Mouse (Mus musculus): Measurements from ENCODE around the gene Snx15. TPM values are rescaled to one million over a fixed set of nuclear protein-coding genes. Genes with fewer than 3 reads are reported as not detected.

Gene Snx15
- total RNA-seq, 1 experiment from 2014 or later, result 21.7 TPM

- DNase-seq, result no peak
Observed at GRCm38 (mm10) chr19:6070571-6071250, 57.4 kb downstream of the Snx15 start.

GRCm38 (mm10) chr19:6069851-6070250 lies 58.3 kb downstream of the Snx15 start:
- DNase-seq, result no peak

Other genes with a start within 250 kb of the Snx15 start
- gene Tigd3, start 234.2 kb downstream of the Snx15 start, total RNA-seq (2021), result 1.4 and 1.7 TPM in 2 replicates
- gene Dpf2, start 215.3 kb downstream of the Snx15 start, total RNA-seq (2021), result 118 and 119 TPM in 2 replicates
- 9.6 and 9.7 TPM in 2 replicates for gene Cdc42ep2, start 203.5 kb downstream of the Snx15 start, total RNA-seq (2021)
- gene Pola2, start 164.1 kb downstream of the Snx15 start, total RNA-seq (2021), result 24.6 and 28.4 TPM in 2 replicates
- not detected in 2 replicates for gene Slc22a20, start 142.2 kb downstream of the Snx15 start, total RNA-seq (2021)
- 28.5 and 41.5 TPM in 2 replicates for gene Capn1, start 112.4 kb downstream of the Snx15 start, total RNA-seq (2021)
- 53.2 and 54.8 TPM in 2 replicates for gene Syvn1, start 81.7 kb downstream of the Snx15 start, total RNA-seq (2021)
- 59.7 and 68.2 TPM in 2 replicates for gene Mrpl49, start 70.5 kb downstream of the Snx15 start, total RNA-seq (2021)
- 956 and 1,133 TPM in 2 replicates for gene Fau, start 70.5 kb downstream of the Snx15 start, total RNA-seq (2021)
- gene Znhit2, start 67.1 kb downstream of the Snx15 start, total RNA-seq (2021), result 24.9 and 25.3 TPM in 2 replicates
- 9.5 and 19.3 TPM in 2 replicates for gene Tm7sf2, start 59.9 kb downstream of the Snx15 start, total RNA-seq (2021)
- 44.9 and 47.9 TPM in 2 replicates for gene Vps51, start 51.1 kb downstream of the Snx15 start, total RNA-seq (2021)
- not detected in 2 replicates for gene Tmem262, start 48.3 kb downstream of the Snx15 start, total RNA-seq (2021)
- gene Gm28374, start 46.0 kb downstream of the Snx15 start, total RNA-seq (2021), result not detected in 2 replicates
- gene Zfpl1, start 43.3 kb downstream of the Snx15 start, total RNA-seq (2021), result 31.0 and 33.5 TPM in 2 replicates
- gene Cdca5, start 43.3 kb downstream of the Snx15 start, total RNA-seq (2021), result 5.5 and 5.7 TPM in 2 replicates
- gene AC131692.1, start 33.9 kb downstream of the Snx15 start, total RNA-seq (2021), result 0.56 and 0.60 TPM in 2 replicates
- 0.33 TPM in 1 of 2 replicates, not detected in the other for gene Naaladl1, start 22.5 kb downstream of the Snx15 start, total RNA-seq (2021)
- 12.9 and 15.4 TPM in 2 replicates for gene Sac3d1, start 9.7 kb downstream of the Snx15 start, total RNA-seq (2021)
- gene Batf2, start 12.7 kb upstream of the Snx15 start, total RNA-seq (2021), result 0.52 and 1.5 TPM in 2 replicates
- gene Arl2, start 13.2 kb upstream of the Snx15 start, total RNA-seq (2021), result 61.2 and 61.5 TPM in 2 replicates
- gene Majin, start 56.1 kb upstream of the Snx15 start, total RNA-seq (2021), result 1.0 and 1.2 TPM in 2 replicates
- 19.6 and 20.2 TPM in 2 replicates for gene Gpha2, start 98.1 kb upstream of the Snx15 start, total RNA-seq (2021)
- gene Ppp2r5b, start 107.6 kb upstream of the Snx15 start, total RNA-seq (2021), result 64.8 and 67.0 TPM in 2 replicates
- 27.5 and 30.6 TPM in 2 replicates for gene Atg2a, start 113.4 kb upstream of the Snx15 start, total RNA-seq (2021)
- gene Ehd1, start 148.4 kb upstream of the Snx15 start, total RNA-seq (2021), result 116 and 118 TPM in 2 replicates
- 9.9 and 11.5 TPM in 2 replicates for gene Cdc42bpg, start 178.2 kb upstream of the Snx15 start, total RNA-seq (2021)
- 35.4 and 42.6 TPM in 2 replicates for gene Men1, start 206.7 kb upstream of the Snx15 start, total RNA-seq (2021)
- gene Map4k2, start 212.8 kb upstream of the Snx15 start, total RNA-seq (2021), result 39.6 and 70.3 TPM in 2 replicates
- gene Sf1, start 235.4 kb upstream of the Snx15 start, total RNA-seq (2021), result 210 and 223 TPM in 2 replicates

Data from adrenal gland, postnatal 14 days (tissue).